Mouse (Mus musculus): ENCODE measurements at regions not wholly inside any gene's neighbourhood (a gene's known extent, or its start where the extent isn't known, plus 50 kb on each side); places are given as distances from the start of the nearest gene placed in this dataset.
A peak's percentile ranks its signal among the peaks of the same experiment; 100 is the strongest.

DNA sequence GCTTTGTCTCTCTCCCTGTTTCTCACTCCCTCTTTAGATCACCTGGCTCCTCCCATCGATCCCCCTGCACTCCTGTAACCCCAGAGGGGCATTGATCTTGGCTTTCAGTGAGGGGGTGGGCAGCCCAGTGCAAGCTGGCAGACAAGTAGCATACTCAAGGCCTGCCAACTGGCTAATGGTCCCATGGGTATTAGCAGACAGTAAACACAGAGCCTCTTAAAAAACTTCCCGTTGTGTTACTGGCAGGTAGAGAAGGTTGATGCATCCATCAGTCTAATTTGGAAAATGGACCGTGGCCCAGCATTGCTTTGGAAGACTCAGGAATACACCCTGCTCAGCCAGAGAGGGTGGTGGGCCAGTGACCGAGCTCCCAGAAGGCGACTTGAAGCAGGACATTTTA is 145.0 kb downstream of the 9530068E07Rik start:
- no peak for DNase-seq (ENCODE audit: low read depth, low spot score)

- peak; percentile 93 for DNase-seq (ENCODE audit: low read depth, low spot score)
Measured at GRCm38 (mm10) chr11:52551451-52551850, 155.2 kb downstream of the 9530068E07Rik start.

- no peak for DNase-seq (ENCODE audit: low read depth, low spot score)
Measured at GRCm38 (mm10) chr11:52552860-52553259, 156.6 kb downstream of the 9530068E07Rik start.

DNA sequence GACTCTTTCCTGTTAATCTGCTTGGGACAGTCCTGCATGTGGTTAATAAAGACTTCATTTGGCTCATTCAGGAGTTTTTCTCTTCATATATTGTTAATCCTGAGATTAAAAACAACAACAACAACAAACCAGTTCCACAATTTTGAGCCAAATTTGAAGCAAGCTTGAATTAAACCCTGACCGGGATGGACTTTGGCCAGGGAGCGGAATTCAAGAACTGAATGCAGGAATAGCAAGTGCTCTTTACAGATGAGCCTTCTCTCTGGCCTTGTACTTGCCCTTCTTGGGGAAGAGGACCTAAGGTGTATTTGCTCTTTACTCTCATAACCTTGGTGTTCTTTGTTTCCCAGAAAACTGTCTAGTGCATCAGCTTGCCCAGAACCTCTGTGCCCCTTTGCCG is 161.6 kb downstream of the 9530068E07Rik start:
- no peak for DNase-seq (ENCODE audit: low read depth, low spot score)

DNA sequence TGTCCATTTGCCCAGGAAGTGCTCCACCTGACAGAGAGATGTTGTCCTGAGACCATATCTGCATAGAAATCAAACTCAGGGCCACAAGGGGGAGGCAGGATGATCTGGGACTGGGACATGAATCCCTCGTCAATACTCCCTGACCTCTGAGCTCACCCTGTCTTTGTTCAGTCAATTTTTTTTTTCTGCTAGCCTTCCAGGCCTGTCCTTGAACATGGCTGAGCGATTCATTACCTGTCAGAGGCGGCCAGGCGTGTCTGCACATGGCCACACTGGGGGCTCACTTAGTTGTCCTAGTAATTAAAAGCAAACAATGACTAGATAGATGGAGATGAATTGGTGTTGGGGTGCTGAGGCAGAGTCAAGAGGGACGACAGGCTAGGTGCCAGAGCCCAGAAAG is 162.6 kb downstream of the 9530068E07Rik start:
- DNase-seq (ENCODE audit: low read depth, low spot score) = no peak

DNA sequence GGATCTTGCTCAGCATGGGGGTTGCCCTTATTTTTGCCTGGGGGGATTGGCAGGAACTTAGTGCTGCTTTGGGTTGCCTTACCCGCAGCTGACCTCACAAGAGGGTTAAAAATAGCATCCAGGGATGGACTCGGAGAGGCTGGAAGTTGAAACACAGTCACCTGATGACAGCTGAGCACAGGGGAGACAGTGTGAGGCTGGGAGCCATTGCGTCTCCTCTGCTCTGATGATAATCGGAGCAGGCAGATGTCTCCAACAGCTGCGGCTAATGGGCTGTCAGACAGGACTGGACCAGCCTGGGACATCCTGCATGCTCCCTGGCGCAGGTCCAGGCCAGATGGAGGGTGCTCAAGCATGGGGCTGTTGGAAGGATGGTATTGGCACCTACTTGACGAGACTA is 165.1 kb downstream of the 9530068E07Rik start:
- no peak for DNase-seq (ENCODE audit: low read depth, low spot score)

DNA sequence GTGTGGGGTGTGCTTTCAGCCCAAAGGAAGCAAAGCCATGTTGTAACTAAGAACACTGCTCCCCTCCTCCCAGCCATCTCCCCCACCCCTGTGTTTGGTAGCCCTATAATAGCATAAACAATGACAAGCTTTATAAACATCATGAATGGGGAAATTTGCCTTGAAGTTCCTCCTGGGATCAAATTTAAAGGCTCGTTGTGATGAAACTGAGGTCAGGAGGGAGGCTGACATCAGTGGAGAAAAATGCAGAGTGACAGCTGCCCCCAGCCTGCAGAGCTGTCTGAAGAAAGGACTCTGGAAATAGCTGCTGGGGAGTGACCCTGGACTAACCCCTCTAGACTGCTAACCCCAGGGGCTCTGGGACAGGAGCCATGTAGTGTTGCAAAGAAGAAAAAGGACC is 169.2 kb downstream of the 9530068E07Rik start:
- peak; percentile 36 for DNase-seq (ENCODE audit: low read depth, low spot score)

- DNase-seq (ENCODE audit: low read depth, low spot score) = no peak
Measured at GRCm38 (mm10) chr11:52566026-52566425, 169.8 kb downstream of the 9530068E07Rik start.

DNA sequence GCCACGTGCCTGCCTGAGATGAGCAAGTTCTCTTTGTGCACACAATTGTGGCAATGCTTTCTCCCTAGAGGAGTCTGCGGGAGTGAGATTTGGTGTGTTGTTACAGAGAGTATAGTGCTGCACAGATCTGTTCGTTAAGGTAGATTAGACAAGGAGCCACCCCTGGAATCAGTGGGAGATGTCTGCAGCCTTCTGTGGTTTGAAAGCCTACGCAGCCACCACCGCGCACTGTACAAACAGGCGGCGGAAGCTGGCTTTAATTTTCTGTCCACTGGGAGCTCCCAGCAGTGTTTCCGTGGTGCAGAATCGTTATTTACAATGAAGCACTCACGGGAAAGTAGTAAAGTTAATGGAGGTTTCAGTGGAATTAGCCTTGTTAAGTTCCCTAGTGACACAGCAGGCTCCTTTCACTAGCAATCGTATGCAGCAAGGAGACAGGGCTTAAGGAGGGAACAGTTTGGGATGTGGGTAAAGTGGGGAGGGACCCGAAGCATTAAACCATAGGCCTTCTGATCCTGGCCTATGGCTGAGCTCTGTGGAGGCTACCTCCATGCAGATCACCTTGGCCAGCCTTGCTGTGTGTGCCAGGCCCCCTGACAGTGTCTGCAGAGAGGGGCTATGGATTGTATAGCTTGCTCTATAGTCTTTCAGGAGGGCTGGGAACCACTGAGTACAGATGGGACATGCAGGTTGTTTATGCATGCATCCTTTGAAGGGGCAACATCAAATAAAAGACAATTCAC is 171.9 kb downstream of the 9530068E07Rik start:
- DNase-seq (ENCODE audit: low read depth, low spot score) = no peak

DNA sequence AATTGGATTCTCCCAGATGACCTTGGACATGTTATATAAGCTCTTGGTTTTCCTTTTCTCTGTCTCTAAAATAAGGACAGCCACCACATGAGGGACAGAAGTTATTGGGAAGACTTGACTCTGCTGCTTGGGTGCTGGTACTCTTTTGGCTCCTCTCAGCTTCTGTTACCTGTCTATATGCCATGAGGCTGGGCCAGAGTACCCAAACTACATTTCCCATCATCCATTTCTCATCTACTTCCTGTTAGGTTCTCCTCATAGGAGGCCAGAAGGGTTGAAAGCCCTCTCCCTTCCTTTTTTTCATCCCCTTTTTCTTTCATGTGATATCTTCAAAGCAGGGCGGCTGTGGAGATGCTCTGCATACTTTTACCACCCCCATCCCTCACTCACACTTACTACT is 172.6 kb downstream of the 9530068E07Rik start:
- DNase-seq (ENCODE audit: low read depth, low spot score) = no peak

DNA sequence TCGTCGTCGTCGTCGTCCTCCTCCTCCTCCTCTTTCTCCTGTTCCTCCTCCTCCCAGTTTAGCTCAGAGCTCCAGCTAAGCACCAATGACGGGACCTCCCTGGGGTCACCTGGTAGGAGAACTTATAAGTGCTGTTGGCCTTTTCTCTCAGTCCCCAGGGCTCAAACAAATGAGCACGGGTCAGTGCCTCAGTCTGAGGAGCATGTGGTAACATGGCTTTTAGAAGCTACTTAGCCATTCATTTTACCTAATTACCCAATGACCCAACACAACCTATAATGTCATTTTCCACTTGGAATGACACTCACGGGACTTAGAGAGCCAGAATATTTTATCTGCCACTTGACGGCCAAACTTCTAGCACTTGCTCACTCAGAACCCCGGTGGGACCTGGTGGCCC is 173.5 kb downstream of the 9530068E07Rik start:
- no peak for DNase-seq (ENCODE audit: low read depth, low spot score)

- peak; percentile 20 for DNase-seq (ENCODE audit: low read depth, low spot score)
Measured at GRCm38 (mm10) chr11:52578471-52578870, 182.2 kb downstream of the 9530068E07Rik start.

DNA sequence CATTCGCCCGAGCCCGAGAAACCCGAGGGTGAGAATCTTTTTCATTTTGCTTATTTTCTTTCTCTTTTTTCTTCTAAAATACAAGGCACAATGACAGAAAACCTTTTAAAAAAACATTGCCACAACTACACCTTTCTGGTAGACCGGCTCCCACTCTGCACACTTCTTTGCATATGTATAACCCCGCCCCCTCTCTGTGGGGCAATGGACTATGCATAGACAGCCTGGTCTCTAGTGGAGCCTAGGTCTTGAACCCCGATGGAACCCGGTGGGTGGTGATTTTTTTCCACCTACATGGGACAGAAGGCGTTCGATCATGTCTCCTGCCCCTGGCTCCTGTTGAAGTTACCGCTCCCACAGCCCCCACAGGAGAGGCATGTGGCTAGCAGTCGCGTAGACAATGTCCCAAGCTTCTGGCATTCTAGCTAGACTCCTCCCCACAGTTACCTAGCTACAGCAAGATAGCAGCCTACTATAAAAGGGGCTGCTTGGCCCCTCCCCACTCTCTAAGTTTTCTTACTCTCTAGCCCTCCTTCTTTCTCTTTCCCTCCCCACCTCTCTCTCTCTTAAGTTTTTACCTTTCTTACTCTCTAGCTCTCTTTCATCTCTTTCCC is 183.6 kb downstream of the 9530068E07Rik start:
- DNase-seq (ENCODE audit: low read depth, low spot score) = no peak

- no peak for DNase-seq (ENCODE audit: low read depth, low spot score)
Measured at GRCm38 (mm10) chr11:52591596-52592180, 172.7 kb upstream of the Fstl4 start.

DNA sequence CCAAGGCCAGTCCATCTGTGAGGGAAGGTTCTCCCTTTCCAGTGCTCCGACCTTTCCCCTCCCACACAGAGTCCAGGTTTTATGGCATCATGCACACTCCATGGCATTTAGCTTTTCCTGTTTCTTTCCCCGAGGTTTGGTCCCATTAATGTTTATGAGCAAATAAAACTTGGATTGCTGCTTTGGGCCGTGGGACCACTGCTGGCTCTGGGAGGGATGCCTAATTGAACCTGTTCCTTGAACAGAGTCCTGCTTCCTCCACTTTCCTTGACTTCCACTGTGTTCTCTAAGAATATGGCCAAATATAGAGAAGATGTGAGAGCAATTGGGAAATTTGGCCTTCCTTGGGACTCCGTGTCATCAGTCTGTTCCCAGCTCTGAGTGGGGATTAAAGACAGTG is 170.3 kb upstream of the Fstl4 start:
- no peak for DNase-seq (ENCODE audit: low read depth, low spot score)

DNA sequence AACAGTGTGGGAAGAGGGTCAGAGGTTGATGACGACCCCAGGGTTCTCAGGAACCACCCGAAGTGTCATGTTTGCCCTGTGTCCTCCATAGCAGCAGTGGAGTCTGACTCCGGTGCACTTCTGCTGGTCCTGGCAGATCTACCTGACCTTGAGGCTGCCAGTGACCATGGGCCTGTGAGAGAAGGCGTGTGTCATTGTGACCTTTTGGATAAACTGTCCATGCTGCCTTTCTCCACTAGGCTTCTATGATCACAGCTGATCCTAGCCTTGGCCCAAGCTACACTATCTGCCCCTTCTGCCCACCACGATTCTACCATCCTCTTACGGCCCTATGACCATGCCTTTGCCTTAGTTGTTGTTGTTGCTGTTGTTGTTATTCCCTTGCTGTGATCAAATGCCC is 163.2 kb upstream of the Fstl4 start:
- DNase-seq (ENCODE audit: low read depth, low spot score) = no peak

GRCm38 (mm10) chr11:52602061-52602561 is 162.3 kb upstream of the Fstl4 start:
- DNase-seq (ENCODE audit: low read depth, low spot score) = no peak

DNA sequence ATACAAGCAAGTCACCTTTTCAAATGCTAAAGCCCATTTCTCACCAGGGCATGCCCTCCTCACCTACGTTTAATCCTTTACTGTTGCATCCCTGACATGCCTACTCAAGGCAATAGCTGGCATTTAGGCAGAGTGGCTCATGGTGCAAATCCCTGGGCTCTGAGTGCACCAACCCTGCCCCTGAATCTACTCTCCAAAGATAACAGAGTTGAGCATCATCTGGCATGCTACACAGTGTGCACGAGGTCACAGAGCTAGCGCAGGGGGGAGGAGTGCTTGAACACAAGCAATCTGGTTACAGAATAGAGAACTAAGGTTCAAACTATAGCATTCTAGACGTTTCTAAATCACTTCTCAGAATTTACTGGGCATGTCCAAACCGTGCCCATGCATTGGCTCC is 161.6 kb upstream of the Fstl4 start:
- DNase-seq (ENCODE audit: low read depth, low spot score) = no peak

DNA sequence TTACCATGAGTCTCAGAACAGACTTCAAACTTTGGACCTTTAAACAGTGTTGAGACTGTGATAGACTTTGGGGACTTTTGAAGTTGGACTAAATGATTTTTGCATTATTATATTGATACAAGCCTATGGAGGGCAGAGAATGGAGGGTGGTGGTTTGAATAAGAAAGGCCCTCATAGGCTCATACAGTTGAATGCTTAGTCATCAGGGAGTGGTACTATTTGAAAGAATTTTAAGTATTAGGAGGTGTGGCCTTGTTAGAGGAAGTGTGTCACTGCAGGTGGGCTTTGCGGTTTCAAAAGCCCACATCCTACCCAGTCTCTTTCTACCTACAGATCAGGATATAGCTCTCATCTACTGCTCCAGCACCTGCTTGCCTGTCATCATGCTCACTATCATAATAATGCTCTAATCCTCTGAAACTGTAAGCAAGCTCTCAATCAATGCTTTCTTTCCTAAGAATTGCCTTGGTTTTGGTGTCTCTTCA is 153.7 kb upstream of the Fstl4 start:
- no peak for DNase-seq (ENCODE audit: low read depth, low spot score)

GRCm38 (mm10) chr11:52615622-52616021 is 148.8 kb upstream of the Fstl4 start:
- DNase-seq (ENCODE audit: low read depth, low spot score) = no peak

GRCm38 (mm10) chr11:52618646-52619045 is 145.8 kb upstream of the Fstl4 start:
- no peak for DNase-seq (ENCODE audit: low read depth, low spot score)

- DNase-seq (ENCODE audit: low read depth, low spot score) = no peak
Measured at GRCm38 (mm10) chr11:52622861-52623260, 141.6 kb upstream of the Fstl4 start.

- no peak for DNase-seq (ENCODE audit: low read depth, low spot score)
Measured at GRCm38 (mm10) chr11:52628875-52629274, 135.6 kb upstream of the Fstl4 start.
